Mouse (Mus musculus) G1E-ER4 (cell line): ENCODE results near the gene Gm36028. TPM values are rescaled to one million over a fixed set of nuclear protein-coding genes. Genes with fewer than 3 reads are reported as not detected.

Experiments used
- GATA1 ChIP-seq: IDR thresholded peaks from one replicate; pipeline ENCODE4 v1.8.0; 2012; ENCODE audit warnings: low read length, inconsistent platforms
- polyA plus RNA-seq: library from polyadenylated mRNA; stranded (reverse); fragments of >175 nt; gene quantifications from 2 replicates; pipeline ENCODE4 v1.2.3, GENCODE M21; 2012

The Gm36028 gene
- polyA plus RNA-seq, 1 experiment = not detected

- TF ChIP-seq GATA1 = no peak
Measured at GRCm38 (mm10) chr16:37843740-37844139, 17.2 kb downstream of the Gm36028 start.

- TF ChIP-seq GATA1 = no peak
Measured at GRCm38 (mm10) chr16:37842439-37842838, 18.5 kb downstream of the Gm36028 start.

- TF ChIP-seq GATA1 = no peak
Measured at GRCm38 (mm10) chr16:37837571-37837970, 23.4 kb downstream of the Gm36028 start.

- TF ChIP-seq GATA1 = no peak
Measured at GRCm38 (mm10) chr16:37831041-37831440, 29.9 kb downstream of the Gm36028 start.

- TF ChIP-seq GATA1 = no peak
Measured at GRCm38 (mm10) chr16:37826286-37826685, 34.7 kb downstream of the Gm36028 start.

GRCm38 (mm10) chr16:37824778-37825505 is 36.0 kb downstream of the Gm36028 start:
- TF ChIP-seq GATA1 = no peak

GRCm38 (mm10) chr16:37823949-37824348 is 37.0 kb downstream of the Gm36028 start:
- no peak for TF ChIP-seq GATA1

- no peak for TF ChIP-seq GATA1
Measured at GRCm38 (mm10) chr16:37817986-37818385, 43.0 kb downstream of the Gm36028 start.

GRCm38 (mm10) chr16:37814383-37814971 is 46.5 kb downstream of the Gm36028 start:
- TF ChIP-seq GATA1 = no peak

- no peak for TF ChIP-seq GATA1
Measured at GRCm38 (mm10) chr16:37813691-37814382, 47.1 kb downstream of the Gm36028 start.

GRCm38 (mm10) chr16:37812474-37812886 is 48.5 kb downstream of the Gm36028 start:
- TF ChIP-seq GATA1 = no peak

GRCm38 (mm10) chr16:37811874-37812273 is 49.1 kb downstream of the Gm36028 start:
- TF ChIP-seq GATA1 = no peak

- no peak for TF ChIP-seq GATA1
Measured at GRCm38 (mm10) chr16:37809623-37809992, 51.3 kb downstream of the Gm36028 start.

- TF ChIP-seq GATA1 = no peak
Measured at GRCm38 (mm10) chr16:37808866-37809622, 51.9 kb downstream of the Gm36028 start.

GRCm38 (mm10) chr16:37807269-37807668 is 53.7 kb downstream of the Gm36028 start:
- TF ChIP-seq GATA1 = no peak
